Mouse (Mus musculus): Measurements from ENCODE around the gene Hoxc13.

DNA sequence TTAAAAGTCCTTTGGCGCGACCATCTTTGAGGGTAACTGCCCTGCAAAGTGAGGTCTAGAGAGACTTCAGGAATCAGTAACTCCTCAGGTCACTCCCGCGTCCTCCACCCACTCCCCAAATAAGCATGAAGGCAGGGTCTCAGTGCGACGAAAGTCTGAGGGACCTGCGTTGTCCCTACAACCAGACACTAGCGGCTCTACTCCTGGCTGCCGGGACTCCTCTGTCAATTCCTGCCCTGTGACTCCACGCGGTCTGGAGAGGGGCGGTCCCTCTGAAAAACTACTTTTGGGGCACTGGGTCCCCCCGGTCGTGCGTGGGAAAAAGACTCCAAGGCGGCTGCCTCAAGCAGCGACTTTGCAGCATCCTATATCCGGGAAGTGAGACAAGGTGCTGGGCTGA is 10.9 kb upstream of the Hoxc13 start:
- no peak for TF ChIP-seq CTCF (IDR thresholded peaks at IDR 0.05; ENCODE audit: low read depth, low read length)
- no peak for TF ChIP-seq GATA1 (IDR thresholded peaks at IDR 0.05; ENCODE audit: borderline replicate concordance, low read length)
- no peak for TF ChIP-seq POLR2AphosphoS5 (IDR thresholded peaks at IDR 0.05; ENCODE audit: insufficient replicate concordance, low read depth, low read length)
